Mouse (Mus musculus) T-cell, adult 2 months (primary cell): ENCODE results near the gene Gadd45g.
"Not testable (repeated sequence)": the region's sequence is repeated elsewhere in the genome, so short reads cannot be mapped to it uniquely, and the experiment has no call there.

Source experiments
- DNase-seq: peaks from one replicate; pipeline ENCODE4 v3.0.0; 2022; ENCODE audit warnings: low spot score

Gadd45g gene

GRCm38 (mm10) chr13:51834024-51834423 lies 12.5 kb upstream of the Gadd45g start:
- DNase-seq: not testable (repeated sequence)

GRCm38 (mm10) chr13:51834520-51834919 lies 12.0 kb upstream of the Gadd45g start:
- no peak for DNase-seq

GRCm38 (mm10) chr13:51835208-51835607 lies 11.3 kb upstream of the Gadd45g start:
- not testable (repeated sequence) for DNase-seq

GRCm38 (mm10) chr13:51837402-51837801 lies 9.1 kb upstream of the Gadd45g start:
- DNase-seq: no peak

DNA sequence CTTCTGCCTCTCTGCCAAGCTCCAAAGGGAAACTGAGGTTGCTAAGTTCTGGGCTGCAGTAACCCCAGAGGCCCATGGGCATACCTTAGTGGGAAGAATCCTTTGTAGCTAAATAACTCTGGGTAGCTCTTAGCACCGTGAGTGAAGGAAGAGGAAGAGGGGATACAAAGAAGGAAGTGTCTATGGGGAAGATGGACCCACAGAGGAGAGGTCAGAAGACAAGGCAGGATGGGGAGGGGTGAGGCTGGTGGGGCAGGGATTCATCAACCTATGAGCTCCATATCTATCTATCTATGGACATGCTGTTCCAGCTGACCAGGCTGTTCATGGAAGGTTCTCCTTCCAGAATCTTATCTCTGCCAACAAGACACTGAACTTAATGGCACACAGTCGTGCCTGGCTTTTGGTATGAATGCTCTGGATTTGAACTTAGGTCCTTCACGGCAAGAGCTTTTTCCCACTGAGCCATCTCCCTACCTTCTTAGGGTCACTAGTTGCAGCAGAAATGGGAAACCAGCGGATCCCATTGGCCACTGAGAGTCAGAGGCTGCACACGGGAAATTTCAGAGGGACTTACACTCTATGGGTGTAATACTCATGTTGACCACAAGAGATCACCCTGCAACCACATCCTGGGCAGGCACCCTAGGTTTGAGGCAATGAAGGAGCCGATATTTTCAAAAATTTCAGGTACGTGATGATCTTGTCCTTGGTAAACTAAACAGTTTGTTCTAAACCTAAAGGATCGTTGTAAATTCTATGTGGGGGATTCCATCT lies 7.0 kb upstream of the Gadd45g start:
- peak; percentile 58 for DNase-seq

DNA sequence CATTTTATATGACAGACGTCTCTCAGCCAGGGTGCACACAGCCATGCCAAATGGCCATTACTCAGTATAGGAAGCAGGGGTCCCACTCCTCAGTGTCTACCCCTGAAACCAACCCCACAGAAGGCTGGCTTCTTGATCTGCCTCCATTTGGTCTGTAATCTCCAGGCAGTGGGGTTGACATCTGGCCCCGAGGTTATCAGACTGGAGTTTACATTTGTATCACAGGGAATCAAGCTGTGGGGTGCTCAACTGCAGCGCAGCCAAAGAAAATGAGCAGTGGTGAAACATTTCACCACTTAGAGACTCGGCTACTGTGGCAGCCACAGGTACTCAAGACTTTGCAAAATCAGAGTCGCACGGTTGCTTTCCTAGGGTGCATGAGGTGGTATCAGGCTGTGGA lies 5.8 kb upstream of the Gadd45g start:
- DNase-seq: no peak

DNA sequence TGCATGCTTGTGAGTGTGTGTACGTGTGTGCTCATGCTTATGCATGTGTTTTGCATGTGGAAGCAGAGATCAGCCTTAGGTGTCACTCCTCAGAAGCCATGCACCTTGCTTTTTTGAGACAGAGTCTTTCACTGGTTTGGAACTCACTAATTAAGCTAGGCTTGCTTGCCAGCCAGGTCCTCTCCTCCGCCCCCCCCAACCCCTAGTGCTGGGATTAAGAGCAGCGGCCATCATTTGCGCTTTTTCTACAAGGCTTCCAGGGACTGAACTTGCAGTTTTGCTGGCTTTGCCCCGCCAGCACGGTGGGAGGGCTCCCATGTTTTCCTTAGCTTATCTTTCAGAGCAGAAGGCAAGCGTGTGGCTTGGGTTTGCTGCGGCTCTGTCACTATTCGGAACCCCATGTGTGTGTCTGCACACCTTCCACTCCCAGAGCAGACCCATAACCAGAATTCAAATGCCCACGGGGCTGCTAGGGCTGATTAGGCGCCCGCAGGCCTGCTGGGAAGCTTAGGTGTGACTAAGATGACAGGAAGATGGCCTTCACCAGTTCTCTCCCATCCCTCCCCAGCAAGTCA lies 4.8 kb upstream of the Gadd45g start:
- DNase-seq: no peak

DNA sequence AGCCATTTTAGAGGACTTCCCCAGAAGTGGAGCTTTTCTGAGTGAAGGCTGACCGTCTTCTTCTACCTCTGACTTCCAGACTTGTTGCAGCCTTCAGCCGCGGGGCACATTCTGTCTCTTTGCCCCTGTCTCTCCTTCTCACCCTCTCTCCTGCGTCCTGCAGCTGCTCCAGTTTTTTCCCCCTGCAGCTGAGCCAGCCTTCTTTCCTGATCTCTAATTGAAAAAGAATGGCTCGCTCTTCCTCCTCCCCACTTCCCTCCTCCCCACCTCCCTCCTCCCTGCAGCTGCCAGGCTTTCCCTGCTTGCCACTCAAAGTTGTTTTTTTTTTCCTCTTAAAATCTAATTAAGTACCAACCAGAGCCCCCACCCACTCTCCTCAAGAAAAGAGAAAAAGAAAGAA lies 4.3 kb upstream of the Gadd45g start:
- DNase-seq: no peak

DNA sequence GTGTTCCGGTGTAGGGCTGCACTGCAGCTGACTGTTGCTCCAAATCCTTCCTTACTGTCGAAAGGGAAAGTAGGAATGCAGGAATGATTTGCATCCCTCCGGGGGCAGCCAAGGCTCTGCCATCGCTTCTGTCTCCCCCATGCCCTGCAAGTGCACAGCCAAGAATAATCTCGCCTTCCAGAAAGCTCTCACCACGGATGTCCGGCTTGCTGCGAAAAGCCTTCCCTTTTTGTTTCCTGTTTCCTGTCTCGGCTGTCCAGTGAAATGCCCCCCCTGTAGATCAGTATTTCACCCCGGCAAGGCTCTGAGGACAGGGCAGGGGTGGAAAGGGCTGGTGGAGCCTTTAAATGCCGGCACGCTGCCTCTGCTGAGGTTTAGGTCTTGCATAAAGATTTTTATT lies 3.7 kb upstream of the Gadd45g start:
- DNase-seq: no peak

- DNase-seq: no peak
Measured at GRCm38 (mm10) chr13:51843298-51843697, 3.2 kb upstream of the Gadd45g start.

DNA sequence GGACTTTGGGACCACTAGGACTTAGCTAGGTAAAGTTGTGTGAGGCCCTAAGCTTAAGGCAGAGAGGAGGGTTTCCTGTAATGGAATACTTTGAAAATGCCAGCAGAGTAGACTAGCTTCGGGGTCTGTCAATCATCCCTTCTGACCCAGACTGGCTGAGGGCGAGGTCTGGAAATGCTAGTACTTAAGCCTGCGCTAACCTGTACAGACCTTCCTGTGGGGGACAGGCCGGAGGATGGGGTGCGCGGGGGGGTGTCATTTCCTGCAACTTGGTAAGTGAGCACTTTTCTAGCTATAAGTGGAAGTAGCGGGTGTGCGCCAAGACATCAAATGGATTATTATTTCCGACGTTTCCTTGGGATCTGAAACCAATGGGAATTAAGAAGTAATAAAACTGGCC lies 2.4 kb upstream of the Gadd45g start:
- DNase-seq: no peak

GRCm38 (mm10) chr13:51844661-51845060 lies 1.8 kb upstream of the Gadd45g start:
- peak; percentile 71 for DNase-seq

DNA sequence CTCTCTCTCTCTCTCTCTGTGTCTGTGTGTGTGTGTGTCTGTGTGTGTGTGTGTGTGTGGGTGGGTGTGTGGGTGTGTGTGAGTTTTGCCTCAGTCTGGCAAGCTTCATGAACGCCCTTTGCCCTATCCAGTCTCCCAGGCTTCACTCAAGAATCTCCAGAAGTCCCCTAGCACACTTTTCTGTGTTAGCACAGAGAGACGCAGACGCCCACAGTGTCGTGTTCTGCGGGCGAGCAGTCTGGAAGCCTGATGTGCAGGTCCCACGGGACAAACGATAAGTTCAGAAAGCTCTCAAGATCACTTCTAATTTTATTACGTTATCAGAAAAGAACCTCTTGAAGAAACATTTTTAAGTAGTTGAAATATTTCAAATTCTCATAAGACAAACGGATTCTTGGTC lies 1.4 kb upstream of the Gadd45g start:
- DNase-seq: peak; percentile 10

GRCm38 (mm10) chr13:51845591-51846191 lies 787 bp upstream of the Gadd45g start:
- DNase-seq: peak; percentile 68

GRCm38 (mm10) chr13:51846868-51847793 lies 653 bp downstream of the Gadd45g start:
- peak; percentile 29 for DNase-seq

DNA sequence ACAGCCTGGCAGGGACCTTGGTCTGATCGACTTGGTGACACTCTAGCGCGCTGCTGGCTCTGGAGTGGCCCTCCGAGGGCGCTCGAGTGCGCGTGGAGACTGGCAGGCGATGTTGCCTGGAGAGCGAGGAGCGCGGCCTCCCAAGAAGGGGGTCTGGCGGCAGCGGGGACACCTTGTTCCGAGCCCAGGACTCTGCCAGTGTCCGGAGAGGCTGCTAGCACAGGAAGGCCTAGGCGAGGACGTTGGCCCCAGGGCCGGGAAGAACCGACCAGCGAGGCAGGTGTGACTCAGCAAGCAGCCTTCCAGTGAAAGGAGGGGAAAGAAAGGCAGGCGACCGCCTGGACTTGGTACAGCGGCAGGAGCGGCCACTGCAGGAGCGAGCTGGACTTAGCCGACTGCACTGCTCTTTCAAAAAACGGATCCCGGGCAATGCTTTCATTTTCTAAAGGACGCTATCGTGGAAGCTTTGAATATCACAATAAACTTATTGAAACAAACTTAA lies 1.6 kb downstream of the Gadd45g start:
- peak; percentile 63 for DNase-seq

GRCm38 (mm10) chr13:51848481-51849240 lies 2.2 kb downstream of the Gadd45g start:
- peak; percentile 16 for DNase-seq

DNA sequence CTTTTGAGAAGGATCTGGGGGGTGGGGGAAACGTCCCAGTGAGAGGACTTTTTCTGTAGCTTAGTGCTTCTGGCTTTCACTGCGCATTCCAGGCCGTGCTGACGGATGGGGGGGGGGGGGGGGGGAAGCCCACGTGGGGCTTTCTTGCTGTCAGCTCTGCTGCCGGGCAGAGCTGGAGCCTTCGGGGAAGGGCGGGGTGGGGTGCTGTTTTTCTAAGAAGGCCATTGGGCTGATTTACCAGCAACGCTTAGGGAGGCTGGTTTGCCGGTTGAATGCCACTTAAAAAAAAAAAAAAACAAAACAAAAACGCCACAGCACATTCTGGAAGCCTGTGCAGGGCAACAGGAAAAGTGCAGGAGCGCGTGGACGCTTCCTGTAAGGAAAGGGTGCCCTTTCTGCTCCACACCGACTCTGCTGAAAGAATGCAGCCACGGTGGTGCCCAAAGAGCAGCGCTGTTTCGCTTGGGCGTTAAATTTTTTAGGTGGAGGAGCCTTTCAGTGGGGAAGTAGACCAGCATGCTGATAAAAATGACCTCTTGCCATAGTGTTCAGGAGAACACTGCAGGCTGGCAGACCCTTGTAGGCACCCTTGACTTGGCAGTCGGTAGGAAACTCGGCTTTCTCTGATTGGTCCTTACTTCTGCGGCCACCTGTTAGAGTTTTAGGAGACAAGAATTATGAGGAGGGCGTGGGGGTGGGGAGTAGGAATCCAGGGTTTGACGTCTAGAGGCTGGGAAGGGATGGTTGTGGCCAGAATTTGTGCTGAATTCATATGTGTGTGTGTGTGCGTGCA lies 3.0 kb downstream of the Gadd45g start:
- DNase-seq: no peak

DNA sequence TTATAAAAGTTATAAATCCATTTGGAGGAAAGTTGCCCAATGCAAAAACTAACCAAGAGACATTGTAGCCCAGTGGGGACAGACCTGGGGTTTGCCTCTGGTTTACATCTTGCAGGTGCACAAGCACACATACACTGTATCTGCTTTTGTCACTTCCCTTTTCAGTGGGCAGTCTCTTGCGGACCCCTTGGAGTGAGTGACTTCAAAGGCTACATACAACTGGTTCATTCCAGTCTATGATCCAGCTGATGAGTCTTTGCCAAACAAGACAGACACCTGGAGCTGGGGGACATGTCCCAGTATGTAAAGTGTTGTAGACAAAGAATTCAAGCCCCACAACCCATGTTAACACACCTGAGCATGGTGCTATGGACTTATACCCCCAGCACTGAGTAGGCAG lies 4.1 kb downstream of the Gadd45g start:
- DNase-seq: no peak

GRCm38 (mm10) chr13:51852560-51853190 lies 6.2 kb downstream of the Gadd45g start:
- no peak for DNase-seq
